Mouse (Mus musculus): ENCODE results near the gene Zc3h12d. TPM values are rescaled to one million over a fixed set of nuclear protein-coding genes. Genes with fewer than 3 reads are reported as not detected.

Zc3h12d gene
- polyA plus RNA-seq (2012): 0.21 and 0.26 TPM in 2 replicates

DNA sequence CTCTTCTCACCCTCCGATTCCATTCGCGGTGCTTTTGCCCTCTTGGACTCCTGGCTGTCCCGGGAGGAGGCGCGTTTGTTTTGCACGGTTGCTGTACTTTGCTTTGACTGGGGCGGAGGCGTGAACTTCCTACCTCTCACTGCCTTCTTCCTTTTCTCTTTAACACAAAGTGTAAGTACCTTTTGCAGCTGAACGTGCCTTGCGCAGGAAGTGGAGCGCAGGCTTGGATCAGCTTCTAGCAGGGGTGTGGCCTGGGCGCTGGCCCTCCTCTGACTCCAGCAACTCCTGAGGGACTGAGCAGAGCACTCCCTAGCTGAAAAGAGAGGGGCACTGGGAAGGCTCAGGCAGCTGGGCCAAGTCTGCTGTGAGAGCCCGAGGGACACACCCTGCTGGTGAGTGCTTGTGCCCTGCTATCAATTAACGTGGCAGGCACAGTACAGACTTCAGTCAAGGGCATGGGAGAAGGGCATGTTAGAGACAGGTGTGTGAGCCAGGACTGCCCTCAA lies at the start of gene Zc3h12d:
Zc3h12d (plus strand) TSS at position 300 of the 506 bp plus-strand sequence.

DNA sequence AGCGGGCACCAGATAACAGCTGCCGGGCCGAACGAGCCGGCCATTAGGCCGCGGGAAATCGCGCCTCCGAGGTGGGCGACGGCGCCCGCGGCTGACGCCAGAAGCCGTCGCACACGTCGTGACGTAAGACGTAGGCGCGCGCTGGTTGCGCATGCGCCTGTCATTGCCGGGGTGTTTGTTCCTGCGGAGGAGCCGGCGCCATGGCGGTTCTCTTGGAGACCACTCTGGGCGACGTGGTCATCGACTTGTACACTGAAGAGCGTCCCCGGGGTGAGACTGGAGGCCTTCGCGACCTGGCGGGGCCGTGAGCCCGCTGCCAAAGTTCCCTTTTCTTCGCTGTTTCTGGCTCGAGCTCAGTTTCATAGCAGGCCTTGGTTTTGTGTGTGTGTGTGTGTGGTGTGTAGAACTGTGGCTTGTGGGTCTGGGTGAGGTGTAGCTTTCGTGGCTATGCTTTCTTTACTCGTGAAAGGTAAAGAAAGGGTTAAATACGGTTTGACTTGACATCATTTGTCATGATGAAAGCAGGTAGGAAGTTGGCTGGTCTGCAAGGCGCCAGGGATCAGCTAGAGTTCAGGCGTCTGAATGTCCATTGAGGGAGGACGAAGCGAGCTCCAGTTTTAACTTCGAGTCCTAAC lies 39.4 kb upstream of the Zc3h12d start, which contains the start of the genes Ginm1 and Ppil4:
Ginm1 (minus strand) TSS at position 74 of the 635 bp plus-strand sequence.
Ppil4 (plus strand) TSS at position 141 of the 635 bp plus-strand sequence.

Other genes with a start within 250 kb of the Zc3h12d start
- 1.4 and 2.3 TPM in 2 replicates for gene Lrp11, start 242.7 kb upstream of the Zc3h12d start, polyA plus RNA-seq (2012)
- gene Nup43, start 165.0 kb upstream of the Zc3h12d start, polyA plus RNA-seq (2012): 0.41 and 1.4 TPM in 2 replicates
- gene Pcmt1, start 151.3 kb upstream of the Zc3h12d start, polyA plus RNA-seq (2012): 49.7 and 50.1 TPM in 2 replicates
- 5.8 and 8.4 TPM in 2 replicates for gene Lats1, start 151.3 kb upstream of the Zc3h12d start, polyA plus RNA-seq (2012)
- gene Katna1, start 106.5 kb upstream of the Zc3h12d start, polyA plus RNA-seq (2012): 2.2 and 3.6 TPM in 2 replicates
- gene Ginm1, start 39.6 kb upstream of the Zc3h12d start, polyA plus RNA-seq (2012): 18.0 and 18.2 TPM in 2 replicates
- gene Ppil4, start 39.6 kb upstream of the Zc3h12d start, polyA plus RNA-seq (2012): 2.7 and 5.0 TPM in 2 replicates
- 14.0 and 18.4 TPM in 2 replicates for gene Tab2, start 123.8 kb downstream of the Zc3h12d start, polyA plus RNA-seq (2012)

Data from megakaryocyte-erythroid progenitor cell, adult 5 weeks (primary cell).